ENCODE assay signal across 8 mouse cellular contexts in the genomic region with DNA sequence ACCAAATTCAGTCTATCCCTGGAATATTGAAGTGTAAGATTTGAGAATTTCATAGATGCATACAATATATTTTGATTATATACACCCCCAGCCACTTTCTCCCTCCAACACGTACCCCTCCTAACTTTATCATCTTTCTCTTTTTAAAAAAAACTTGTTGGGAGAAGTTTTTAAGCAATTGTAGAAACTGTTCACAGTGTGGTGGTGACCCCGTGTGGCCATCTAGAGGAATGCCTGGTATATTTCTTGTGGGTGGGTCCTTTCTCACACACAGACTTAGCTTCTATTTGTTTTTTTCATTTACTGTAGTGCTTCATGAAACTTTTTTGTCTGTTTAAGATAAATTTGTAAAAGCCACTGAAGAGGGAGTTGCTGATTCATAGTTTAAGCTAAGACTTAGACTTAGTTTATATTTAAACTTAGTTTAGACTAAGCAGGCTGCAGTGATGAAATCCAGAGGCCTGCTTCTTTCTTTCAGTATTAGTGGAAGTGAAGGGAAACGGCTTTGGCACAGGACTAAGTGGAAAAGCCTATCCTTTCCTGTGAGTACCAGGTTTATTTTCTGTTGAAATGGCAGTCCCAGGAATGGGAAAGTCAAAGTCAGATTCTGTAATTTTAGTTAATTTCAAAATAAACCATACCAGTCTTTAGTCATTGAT. TPM values are rescaled to one million over a fixed set of nuclear protein-coding genes. Genes with fewer than 3 reads are reported as not detected.
A peak's percentile ranks its signal among the peaks of the same experiment; 100 is the strongest.
DNase-seq lines count a peak whose midpoint lies in the region; ATAC-seq and TF ChIP-seq lines count a peak whose summit lies in the region.

No protein-coding gene starts in this region.

- no peak overlapping the region for H3K27ac ChIP-seq in kidney, adult 2 months (ENCODE audit: insufficient read depth, low read depth, low read length)
- no peak overlapping the region for H3K27ac ChIP-seq in kidney, embryonic 16.5 days (ENCODE audit: low read length)
- H3K27ac ChIP-seq in forebrain, embryonic 12.5 days = no peak overlapping the region

- TF ChIP-seq CTCF in kidney, adult 2 months (conservative IDR thresholded peaks at IDR 0.05; ENCODE audit: insufficient read depth, insufficient read length, low read depth, low read length) = peak; percentile 46

- no peaks in the 10 kb centered on the region for H3K9me3 ChIP-seq in kidney, embryonic 16.5 days (ENCODE audit: low read length)
- H3K9me3 ChIP-seq in forebrain, embryonic 12.5 days = no peaks in the 10 kb centered on the region

- whole genome bisulfite sequencing in kidney, adult 2 months = 28% methylated on average over 3 of the region's 3 CpGs
- 33% methylated on average over 3 of the region's 3 CpGs for WGBS in kidney, embryonic 16.5 days
- 45% methylated on average over 3 of the region's 3 CpGs for WGBS in forebrain, embryonic 12.5 days
- WGBS in large intestine, adult 2 months = 12% methylated on average over 3 of the region's 3 CpGs

- peaks cover 3% of the 10 kb centered on the region for H3K36me3 ChIP-seq in kidney, adult 2 months (ENCODE audit: control insufficient read depth, insufficient read depth, low read length)
- H3K36me3 ChIP-seq in kidney, embryonic 16.5 days (ENCODE audit: insufficient read depth, low read length) = peaks cover 28% of the 10 kb centered on the region
- H3K36me3 ChIP-seq in forebrain, embryonic 12.5 days (replicated peaks) = peaks cover 40% of the 10 kb centered on the region

- no peak overlapping the region for H3K4me3 ChIP-seq in kidney, adult 2 months (ENCODE audit: insufficient read depth, low read depth, low read length)
- H3K4me3 ChIP-seq in kidney, embryonic 16.5 days (ENCODE audit: low read length) = no peak overlapping the region
- H3K4me3 ChIP-seq in forebrain, embryonic 12.5 days (replicated peaks) = no peak overlapping the region

- TF ChIP-seq POLR2A in kidney, adult 2 months (IDR thresholded peaks at IDR 0.05; ENCODE audit: low read depth, low read length) = no peak

- ATAC-seq in kidney, embryonic 16.5 days (ENCODE audit: low FRiP score, low TSS enrichment) = no peak; the same call in 1 of the 2 replicates
- ATAC-seq in forebrain, embryonic 12.5 days (ENCODE audit: low FRiP score) = 0 out of 2 replicates have a peak, but pooled peaks have one; percentile 41

- H3K27me3 ChIP-seq in kidney, adult 2 months (replicated peaks; ENCODE audit: control insufficient read depth, insufficient read depth, low read length) = no peaks in the 10 kb centered on the region
- H3K27me3 ChIP-seq in kidney, embryonic 16.5 days (ENCODE audit: insufficient read depth, low read length) = no peaks in the 10 kb centered on the region
- no peaks in the 10 kb centered on the region for H3K27me3 ChIP-seq in forebrain, embryonic 12.5 days

- no peaks in the 10 kb centered on the region for H3K4me1 ChIP-seq in kidney, adult 2 months (ENCODE audit: control insufficient read depth, insufficient read depth, low read length)
- no peaks in the 10 kb centered on the region for H3K4me1 ChIP-seq in kidney, embryonic 16.5 days (ENCODE audit: insufficient read depth, low read length)
- no peaks in the 10 kb centered on the region for H3K4me1 ChIP-seq in forebrain, embryonic 12.5 days

- H3K4me2 ChIP-seq in kidney, embryonic 16.5 days (replicated peaks; ENCODE audit: low read depth, low read length) = no peak overlapping the region
- no peak overlapping the region for H3K4me2 ChIP-seq in forebrain, embryonic 12.5 days

- H3K9ac ChIP-seq in kidney, embryonic 16.5 days (replicated peaks; ENCODE audit: low read length) = no peak overlapping the region
- H3K9ac ChIP-seq in forebrain, embryonic 12.5 days = no peak overlapping the region

- peak; percentile 49 for DNase-seq in kidney, adult 2 months
- DNase-seq in CD4-positive helper T cell, adult 2 months (ENCODE audit: low read depth, low spot score) = peak; percentile 32
- peak; percentile 57 for DNase-seq in MEL-GATA-1-ER (ENCODE audit: extremely low read depth, low read depth)
- DNase-seq in large intestine, adult 2 months (ENCODE audit: low read depth, low spot score) = peak; percentile 19
- DNase-seq in retina, embryonic 14.5 days (ENCODE audit: low spot score) = peak; percentile 73
- no peak for DNase-seq in cerebellum, adult 11-12 months

RNA-seq across cellular contexts. Expression of a gene that starts 13.0 kb away (rescaled TPM):
- 2.7 and 3.9 TPM in 2 replicates for polyA plus RNA-seq in kidney, adult 2 months (2012; rRNA removed)
- polyA plus RNA-seq in kidney, embryonic 16.5 days (2015; fragmentation: Nextera tagmentation; extraction: Ambion mirVana) = 17.3 and 18.1 TPM in 2 replicates
- 31.3 and 31.7 TPM in 2 replicates for polyA plus RNA-seq in forebrain, embryonic 12.5 days (2016; fragmentation: Nextera tagmentation; extraction: Ambion mirVana)
- 1.5 and 2.3 TPM in 2 replicates for polyA plus RNA-seq in large intestine, adult 2 months (2012; rRNA removed)

RNA-seq across cellular contexts. Expression of a gene that starts 32.1 kb away (rescaled TPM):
- 0.08 and 0.14 TPM in 2 replicates for polyA plus RNA-seq in kidney, adult 2 months (2012; rRNA removed)
- 0.25 and 0.41 TPM in 2 replicates for polyA plus RNA-seq in kidney, embryonic 16.5 days (2015; fragmentation: Nextera tagmentation; extraction: Ambion mirVana)
- polyA plus RNA-seq in forebrain, embryonic 12.5 days (2016; fragmentation: Nextera tagmentation; extraction: Ambion mirVana) = 0.15 and 0.19 TPM in 2 replicates
- polyA plus RNA-seq in large intestine, adult 2 months (2012; rRNA removed) = 0.11 and 0.18 TPM in 2 replicates
